Mouse (Mus musculus): ENCODE measurements around the gene E2f2. TPM values are rescaled to one million over a fixed set of nuclear protein-coding genes. Genes with fewer than 3 reads are reported as not detected.

The E2f2 gene
- polyA plus RNA-seq, 1 experiment from 2014 or later, result 5.5 TPM

DNA sequence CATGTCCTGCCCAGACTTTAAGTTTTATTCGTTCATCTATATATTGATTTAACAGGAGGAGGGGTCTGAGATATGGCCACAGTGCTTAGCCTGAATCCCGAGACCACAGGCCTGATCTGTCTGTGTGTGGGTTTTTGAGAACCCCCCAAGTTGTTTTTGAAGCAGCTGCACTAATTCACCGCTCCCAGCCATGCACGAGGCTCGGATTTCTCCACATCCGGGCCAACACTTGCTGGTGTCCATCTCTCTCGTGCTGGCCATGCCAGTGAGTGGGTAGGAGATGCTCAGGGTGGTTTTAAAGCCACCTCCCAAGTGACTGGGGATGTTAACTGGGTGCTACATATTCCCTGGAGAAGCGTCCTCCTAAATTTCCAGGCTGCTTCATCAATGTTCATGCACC, 7.2 kb upstream of the E2f2 start:
- Histone ChIP-seq H3K36me3 (ENCODE audit: control insufficient read depth, insufficient read depth, low read length) (no peaks in the 10 kb centered on the region), H3K9ac (ENCODE audit: low read length) (no peak overlapping the region), H3K27me3 (replicated peaks; ENCODE audit: control insufficient read depth, insufficient read depth, low read length) (no peaks in the 10 kb centered on the region), H3K27ac (ENCODE audit: low read depth, low read length) (no peak overlapping the region), H3K9me3 (replicated peaks; ENCODE audit: control insufficient read depth, low read length) (no peaks in the 10 kb centered on the region), H3K4me3 (ENCODE audit: low read depth, low read length) (no peak overlapping the region), H3K4me1 (ENCODE audit: control insufficient read depth, insufficient read depth, low read length) (no peaks in the 10 kb centered on the region; the same call in 1 of the 2 replicates), H3K4me2 (ENCODE audit: low read length) (no peak overlapping the region)
- DNase-seq (ENCODE audit: low spot score) (no peak), ATAC-seq (no peak)
- WGBS, result 83% methylated on average over 8 of the region's 8 CpGs

DNA sequence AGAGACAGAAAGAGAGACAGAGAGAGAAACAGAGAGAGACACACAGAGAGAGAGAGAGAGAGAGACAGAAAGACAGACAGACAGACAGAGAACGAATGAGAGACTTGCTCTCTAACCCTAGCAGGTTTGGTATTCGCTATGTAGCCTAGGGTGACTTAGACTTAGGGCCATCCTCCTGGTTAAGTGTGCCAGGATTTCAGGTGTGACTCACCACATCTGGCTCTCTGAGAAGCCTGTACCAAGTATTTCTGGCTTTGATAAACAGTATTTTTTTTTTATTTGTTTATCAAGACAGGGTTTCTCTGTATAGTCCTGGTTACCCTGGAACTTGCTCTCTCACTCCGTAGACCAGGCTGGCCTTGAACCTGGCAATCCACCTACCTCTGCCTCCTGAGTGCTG, 4.5 kb upstream of the E2f2 start:
- no peak overlapping the region for H3K4me3 ChIP-seq (ENCODE audit: low read depth, low read length)
- no peak for DNase-seq (ENCODE audit: low spot score)
- no peaks in the 10 kb centered on the region for H3K9me3 ChIP-seq (replicated peaks; ENCODE audit: control insufficient read depth, low read length)
- no peak overlapping the region for H3K27ac ChIP-seq (ENCODE audit: low read depth, low read length)
- no peak for ATAC-seq
- H3K4me2 ChIP-seq (ENCODE audit: low read length), result no peak overlapping the region
- H3K36me3 ChIP-seq (ENCODE audit: control insufficient read depth, insufficient read depth, low read length), result no peaks in the 10 kb centered on the region
- no peak overlapping the region for H3K9ac ChIP-seq (ENCODE audit: low read length)
- H3K27me3 ChIP-seq (replicated peaks; ENCODE audit: control insufficient read depth, insufficient read depth, low read length), result no peaks in the 10 kb centered on the region
- H3K4me1 ChIP-seq (ENCODE audit: control insufficient read depth, insufficient read depth, low read length), result no peaks in the 10 kb centered on the region
- 83% methylated on average over 3 of the region's 3 CpGs for WGBS

DNA sequence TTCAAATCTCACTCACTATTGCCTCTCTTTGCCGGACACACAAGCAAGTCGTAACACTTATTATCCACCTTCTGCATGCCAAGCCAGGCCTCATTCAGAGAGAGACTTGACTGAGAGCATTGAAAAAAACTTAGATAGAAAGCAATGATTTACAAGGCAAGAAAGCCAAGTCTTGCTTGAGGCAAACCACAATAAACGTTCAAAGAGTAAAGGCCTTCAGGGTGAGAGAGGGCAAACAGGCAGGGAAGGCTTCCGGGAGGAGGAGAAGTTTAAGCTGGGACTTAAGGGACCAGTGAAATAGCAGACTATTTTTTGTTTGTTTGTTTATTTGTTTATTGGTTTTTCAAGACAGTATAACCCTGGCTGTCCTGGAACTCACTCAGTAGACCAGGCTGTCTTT, 1.8 kb upstream of the E2f2 start:
- no peak overlapping the region for H3K9ac ChIP-seq (ENCODE audit: low read length)
- no peak for ATAC-seq
- 86% methylated on average over 4 of the region's 4 CpGs for WGBS

DNA sequence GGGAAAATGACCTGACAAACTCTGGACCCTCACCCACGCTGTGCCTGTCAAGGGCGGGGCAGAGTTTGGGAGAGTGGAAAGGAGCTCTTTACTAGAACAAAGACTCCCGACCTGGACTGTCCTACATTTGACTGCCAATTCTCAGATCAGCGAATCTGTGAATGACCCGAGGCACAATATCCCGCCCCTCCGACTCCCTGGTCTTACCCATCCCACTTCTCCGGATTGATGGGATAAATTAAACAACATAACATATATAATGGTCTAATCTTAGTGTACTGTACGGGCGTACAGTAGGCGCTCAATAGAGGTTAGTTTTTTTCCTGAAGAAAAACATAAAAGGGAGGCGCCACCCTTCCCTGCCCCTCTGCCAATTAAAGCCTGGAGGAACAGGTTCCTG, 739 bp upstream of the E2f2 start:
- peak overlapping the region; percentile 61 for H3K4me3 ChIP-seq (ENCODE audit: low read depth, low read length)
- no peak overlapping the region for H3K27ac ChIP-seq (ENCODE audit: low read depth, low read length)
- peak overlapping the region; percentile 100 for H3K4me2 ChIP-seq (ENCODE audit: low read length)
- H3K4me1 ChIP-seq (ENCODE audit: control insufficient read depth, insufficient read depth, low read length), result peaks cover 9% of the 10 kb centered on the region; the same call in 1 of the 2 replicates
- H3K9me3 ChIP-seq (replicated peaks; ENCODE audit: control insufficient read depth, low read length), result no peaks in the 10 kb centered on the region
- peak overlapping the region; percentile 66 for H3K9ac ChIP-seq (ENCODE audit: low read length)
- H3K36me3 ChIP-seq (ENCODE audit: control insufficient read depth, insufficient read depth, low read length), result no peaks in the 10 kb centered on the region
- peak; percentile 12 for DNase-seq (ENCODE audit: low spot score)
- H3K27me3 ChIP-seq (replicated peaks; ENCODE audit: control insufficient read depth, insufficient read depth, low read length), result no peaks in the 10 kb centered on the region
- WGBS, result 11% methylated on average over 12 of the region's 12 CpGs
- peak; percentile 35; the same call in 1 of the 2 replicates for ATAC-seq

More for the DNA sequence above, 1.8 kb upstream of the E2f2 start:
- Histone ChIP-seq H3K4me1 (ENCODE audit: control insufficient read depth, insufficient read depth, low read length) (peaks cover 5% of the 10 kb centered on the region; the same call in 1 of the 2 replicates), H3K27me3 (replicated peaks; ENCODE audit: control insufficient read depth, insufficient read depth, low read length) (no peaks in the 10 kb centered on the region), H3K4me3 (ENCODE audit: low read depth, low read length) (no peak overlapping the region), H3K27ac (ENCODE audit: low read depth, low read length) (no peak overlapping the region), H3K4me2 (ENCODE audit: low read length) (no peak overlapping the region), H3K9me3 (replicated peaks; ENCODE audit: control insufficient read depth, low read length) (no peaks in the 10 kb centered on the region), H3K36me3 (ENCODE audit: control insufficient read depth, insufficient read depth, low read length) (no peaks in the 10 kb centered on the region)
- no peak for DNase-seq (ENCODE audit: low spot score)

DNA sequence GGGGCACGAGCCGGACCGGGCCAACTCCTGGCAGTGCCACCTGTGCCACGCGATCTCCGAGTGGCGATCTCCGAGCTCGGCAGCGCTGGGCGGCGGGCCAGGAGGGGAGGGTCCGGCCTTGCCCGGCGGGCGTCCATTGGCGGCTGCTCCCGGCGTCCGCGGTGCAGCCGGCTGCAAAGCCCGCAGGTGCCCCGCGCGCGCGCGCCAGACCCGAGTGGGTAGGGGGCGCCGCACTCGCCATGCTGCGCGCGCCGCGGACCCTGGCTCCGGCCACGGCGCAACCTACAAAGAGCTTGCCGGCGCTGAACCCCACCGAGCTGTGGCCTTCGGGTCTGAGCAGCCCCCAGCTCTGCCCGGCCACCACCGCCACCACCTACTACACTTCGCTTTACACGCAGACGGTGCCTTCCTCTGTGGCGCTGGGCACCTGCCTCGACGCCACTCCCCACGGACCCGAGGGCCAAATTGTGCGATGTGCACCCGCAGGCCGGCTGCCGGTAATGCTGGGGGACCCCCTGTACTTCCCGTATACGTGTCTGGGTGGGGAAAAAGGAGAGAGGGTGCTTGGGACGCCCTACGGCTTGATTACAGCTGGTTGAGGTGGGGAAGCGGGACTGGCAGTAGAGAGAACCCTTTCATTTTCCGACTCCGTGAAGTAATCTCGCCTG, 482 bp downstream of the E2f2 start:
- no peaks in the 10 kb centered on the region for H3K36me3 ChIP-seq (ENCODE audit: control insufficient read depth, insufficient read depth, low read length)
- H3K4me1 ChIP-seq (ENCODE audit: control insufficient read depth, insufficient read depth, low read length), result peaks cover 11% of the 10 kb centered on the region; the same call in 1 of the 2 replicates
- peak overlapping the region; percentile 73 for H3K9ac ChIP-seq (ENCODE audit: low read length)
- peak overlapping the region; percentile 100 for H3K4me2 ChIP-seq (ENCODE audit: low read length)
- H3K27me3 ChIP-seq (replicated peaks; ENCODE audit: control insufficient read depth, insufficient read depth, low read length), result no peaks in the 10 kb centered on the region
- under 1% methylated on average over 65 of the region's 67 CpGs for WGBS
- ATAC-seq (peak; percentile 70), DNase-seq (ENCODE audit: low spot score) (peak; percentile 79)
- H3K27ac ChIP-seq (ENCODE audit: low read depth, low read length), result peak overlapping the region; percentile 55; the same call in 1 of the 2 replicates
- peak overlapping the region; percentile 61 for H3K4me3 ChIP-seq (ENCODE audit: low read depth, low read length)
- H3K9me3 ChIP-seq (replicated peaks; ENCODE audit: control insufficient read depth, low read length), result no peaks in the 10 kb centered on the region

DNA sequence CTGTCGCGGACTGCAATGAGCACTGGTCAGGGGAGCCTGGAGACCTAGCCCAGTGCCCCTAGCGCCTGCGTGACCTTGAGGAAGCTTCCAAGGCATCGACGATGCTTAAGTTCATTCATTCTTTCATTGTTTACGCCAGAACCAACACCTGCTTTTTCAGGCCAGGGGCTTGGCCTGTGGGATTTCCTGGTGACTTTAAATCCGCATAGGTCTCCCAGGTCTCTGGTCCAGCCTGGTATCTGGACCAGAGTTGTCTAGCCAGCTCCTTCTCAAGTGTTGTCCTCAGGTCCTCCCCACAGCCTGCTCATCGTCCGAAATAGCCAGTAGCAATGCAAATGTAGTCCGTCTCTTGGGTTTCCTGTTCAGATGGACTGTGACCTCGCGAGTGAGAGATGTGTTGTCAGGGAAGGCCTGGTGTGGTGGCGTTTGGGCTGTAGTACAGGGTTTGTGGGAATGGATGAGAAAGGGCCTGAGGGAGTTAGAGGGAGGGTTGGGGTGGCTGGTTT, 1.1 kb downstream of the E2f2 start:
- Histone ChIP-seq H3K9me3 (replicated peaks; ENCODE audit: control insufficient read depth, low read length) (no peaks in the 10 kb centered on the region), H3K4me3 (ENCODE audit: low read depth, low read length) (peak overlapping the region; percentile 61), H3K27ac (ENCODE audit: low read depth, low read length) (peak overlapping the region; percentile 55; the same call in 1 of the 2 replicates), H3K4me2 (ENCODE audit: low read length) (peak overlapping the region; percentile 100), H3K4me1 (ENCODE audit: control insufficient read depth, insufficient read depth, low read length) (peaks cover 16% of the 10 kb centered on the region; the same call in 1 of the 2 replicates), H3K9ac (ENCODE audit: low read length) (peak overlapping the region; percentile 73), H3K27me3 (replicated peaks; ENCODE audit: control insufficient read depth, insufficient read depth, low read length) (no peaks in the 10 kb centered on the region), H3K36me3 (ENCODE audit: control insufficient read depth, insufficient read depth, low read length) (no peaks in the 10 kb centered on the region)
- ATAC-seq, result no peak
- under 1% methylated on average over 14 of the region's 14 CpGs for WGBS
- no peak for DNase-seq (ENCODE audit: low spot score)

DNA sequence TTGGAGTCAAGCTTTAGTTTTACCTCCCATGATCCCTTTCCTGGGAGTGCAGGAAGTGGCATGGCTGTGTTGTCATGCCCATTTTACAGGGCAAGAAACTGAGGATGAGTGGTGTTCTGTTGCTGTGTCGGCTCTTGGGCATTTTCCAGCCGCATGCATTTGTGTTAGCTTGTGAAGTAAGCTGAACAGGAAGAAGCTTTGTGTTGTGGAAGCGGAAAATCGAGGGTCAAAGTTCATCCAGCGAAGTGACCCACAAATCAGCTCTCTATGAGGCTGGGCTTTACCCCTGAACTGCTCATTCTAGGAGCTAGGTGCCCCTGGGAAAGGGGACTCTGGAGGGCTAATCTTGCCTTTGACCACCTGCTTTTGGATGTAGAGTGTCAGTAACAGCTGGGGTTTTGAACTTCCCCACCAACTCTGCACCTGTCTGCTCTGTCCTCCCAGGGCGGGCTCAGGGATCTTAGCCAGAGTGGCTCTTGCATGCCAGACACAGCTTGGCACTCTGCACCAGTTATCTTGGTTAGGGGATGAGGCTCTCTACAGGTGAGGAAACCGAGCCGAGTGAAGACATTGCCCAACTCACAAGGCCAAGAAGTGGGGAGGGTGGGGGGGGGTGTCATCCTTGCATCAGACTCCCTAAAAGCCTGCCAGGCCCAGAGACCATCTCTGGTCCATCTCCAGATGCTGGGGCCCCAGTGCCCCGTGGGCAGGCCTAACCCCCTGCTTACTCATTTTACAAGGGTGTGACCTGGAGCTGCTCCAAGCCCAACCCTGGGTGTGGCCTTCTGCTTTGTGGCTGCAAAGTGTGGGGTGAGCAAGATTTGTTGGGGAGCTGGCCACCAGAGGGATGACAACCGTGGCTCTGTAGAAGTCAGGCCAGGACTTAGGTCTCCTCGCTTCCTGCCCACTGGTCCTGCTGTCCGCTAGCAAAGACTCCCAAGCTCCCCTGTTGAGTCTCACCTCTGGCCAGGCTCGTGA, 2.3 kb downstream of the E2f2 start:
- ATAC-seq (no peak), DNase-seq (ENCODE audit: low spot score) (no peak)
- Histone ChIP-seq H3K4me2 (ENCODE audit: low read length) (peak overlapping the region; percentile 100), H3K27ac (ENCODE audit: low read depth, low read length) (no peak overlapping the region), H3K4me3 (ENCODE audit: low read depth, low read length) (peak overlapping the region; percentile 61), H3K9ac (ENCODE audit: low read length) (peak overlapping the region; percentile 41; the same call in 1 of the 2 replicates), H3K27me3 (replicated peaks; ENCODE audit: control insufficient read depth, insufficient read depth, low read length) (no peaks in the 10 kb centered on the region), H3K36me3 (ENCODE audit: control insufficient read depth, insufficient read depth, low read length) (no peaks in the 10 kb centered on the region), H3K4me1 (ENCODE audit: control insufficient read depth, insufficient read depth, low read length) (peaks cover 16% of the 10 kb centered on the region; the same call in 1 of the 2 replicates), H3K9me3 (replicated peaks; ENCODE audit: control insufficient read depth, low read length) (no peaks in the 10 kb centered on the region)
- 69% methylated on average over 13 of the region's 13 CpGs for WGBS

DNA sequence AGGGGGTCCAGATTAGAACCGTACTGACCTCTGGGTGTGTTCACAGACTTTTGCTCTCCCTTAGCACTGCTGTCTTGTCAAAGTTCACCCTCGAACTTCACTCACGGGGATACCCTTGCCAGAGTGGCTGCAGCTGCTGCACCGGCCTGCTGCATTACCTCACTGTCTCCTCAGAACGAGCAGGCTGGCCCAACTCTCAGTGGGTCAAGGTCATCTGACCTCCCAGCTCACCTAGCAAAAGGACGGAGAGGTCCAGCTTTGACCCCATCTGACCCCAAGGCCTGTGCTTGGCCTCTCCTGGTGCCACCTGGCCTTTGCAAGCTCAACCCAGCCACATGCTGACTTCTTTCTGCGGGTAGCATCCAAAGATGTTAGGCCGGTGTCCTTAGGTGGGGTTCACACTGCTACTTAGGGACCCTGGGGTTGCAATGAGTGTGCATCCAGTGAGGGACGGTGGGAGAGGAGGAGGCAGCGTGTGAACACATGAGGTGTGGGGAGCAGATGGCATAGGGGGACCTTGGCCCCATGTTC, 3.9 kb downstream of the E2f2 start:
- no peak for DNase-seq (ENCODE audit: low spot score)
- H3K4me1 ChIP-seq (ENCODE audit: control insufficient read depth, insufficient read depth, low read length), result peaks cover 16% of the 10 kb centered on the region; the same call in 1 of the 2 replicates

More for the DNA sequence above, 3.9 kb downstream of the E2f2 start:
- 0 out of 2 replicates have a peak overlapping the region, but pooled peaks have one; percentile 25 for H3K9ac ChIP-seq (ENCODE audit: low read length)
- no peaks in the 10 kb centered on the region for H3K36me3 ChIP-seq (ENCODE audit: control insufficient read depth, insufficient read depth, low read length)
- no peak overlapping the region for H3K4me2 ChIP-seq (ENCODE audit: low read length)
- 77% methylated on average over 10 of the region's 10 CpGs for WGBS
- no peaks in the 10 kb centered on the region for H3K27me3 ChIP-seq (replicated peaks; ENCODE audit: control insufficient read depth, insufficient read depth, low read length)
- H3K4me3 ChIP-seq (ENCODE audit: low read depth, low read length), result no peak overlapping the region
- no peak for ATAC-seq
- no peaks in the 10 kb centered on the region for H3K9me3 ChIP-seq (replicated peaks; ENCODE audit: control insufficient read depth, low read length)
- no peak overlapping the region for H3K27ac ChIP-seq (ENCODE audit: low read depth, low read length)
